Mouse (Mus musculus): ENCODE results near the gene Aldh3b3. TPM values are rescaled to one million over a fixed set of nuclear protein-coding genes. Genes with fewer than 3 reads are reported as not detected.

The Aldh3b3 gene
- polyA plus RNA-seq, 1 experiment from 2014 or later = 0.09 TPM

- Histone ChIP-seq H3K36me3 (ENCODE audit: control insufficient read depth, insufficient read depth, low read length) (no peaks in the 10 kb centered on the region), H3K4me1 (ENCODE audit: control insufficient read depth, insufficient read depth, low read length) (peaks cover 5% of the 10 kb centered on the region; the same call in 1 of the 2 replicates), H3K4me2 (replicated peaks; ENCODE audit: low read depth, low read length) (no peak overlapping the region), H3K4me3 (ENCODE audit: low read depth, low read length) (no peak overlapping the region), H3K27ac (ENCODE audit: low read length) (no peak overlapping the region), H3K27me3 (ENCODE audit: control insufficient read depth, insufficient read depth, low read length) (no peaks in the 10 kb centered on the region), H3K9me3 (ENCODE audit: control insufficient read depth, low read depth, low read length) (no peaks in the 10 kb centered on the region), H3K9ac (replicated peaks; ENCODE audit: low read depth, low read length) (no peak overlapping the region)
- ATAC-seq (ENCODE audit: insufficient number of reproducible peaks, insufficient read depth, low FRiP score, low read depth) = peak; percentile 90
- WGBS = 29% methylated on average over 18 of the region's 18 CpGs
These were observed 60.5 kb downstream of the Aldh3b3 start for GRCm38 (mm10) chr19:4018743-4019583.

Other genes starting within 250 kb of the Aldh3b3 start
- 40.3 and 41.5 TPM in 2 replicates for gene Kmt5b, start 191.2 kb upstream of the Aldh3b3 start, polyA plus RNA-seq (2014; fragmentation: Nextera tagmentation; extraction: Ambion mirVana)
- 59.8 and 60.8 TPM in 2 replicates for gene Chka, start 106.9 kb upstream of the Aldh3b3 start, polyA plus RNA-seq (2014; fragmentation: Nextera tagmentation; extraction: Ambion mirVana)
- 28.4 and 30.9 TPM in 2 replicates for gene Tcirg1, start 51.5 kb upstream of the Aldh3b3 start, polyA plus RNA-seq (2014; fragmentation: Nextera tagmentation; extraction: Ambion mirVana)
- gene Ndufs8, start 45.9 kb upstream of the Aldh3b3 start, polyA plus RNA-seq (2014; fragmentation: Nextera tagmentation; extraction: Ambion mirVana) = 320 and 361 TPM in 2 replicates
- gene Aldh3b1, start 28.8 kb upstream of the Aldh3b3 start, polyA plus RNA-seq (2014; fragmentation: Nextera tagmentation; extraction: Ambion mirVana) = 1.2 and 2.4 TPM in 2 replicates
- gene Unc93b1, start 23.5 kb upstream of the Aldh3b3 start, polyA plus RNA-seq (2014; fragmentation: Nextera tagmentation; extraction: Ambion mirVana) = 13.1 and 15.4 TPM in 2 replicates
- gene Aldh3b2, start 13.7 kb downstream of the Aldh3b3 start, polyA plus RNA-seq (2014; fragmentation: Nextera tagmentation; extraction: Ambion mirVana) = 11.7 and 14.4 TPM in 2 replicates
- 7.8 and 8.8 TPM in 2 replicates for gene Acy3, start 27.9 kb downstream of the Aldh3b3 start, polyA plus RNA-seq (2014; fragmentation: Nextera tagmentation; extraction: Ambion mirVana)
- gene Tbx10, start 34.1 kb downstream of the Aldh3b3 start, polyA plus RNA-seq (2014; fragmentation: Nextera tagmentation; extraction: Ambion mirVana) = not detected in 2 replicates
- 30.9 and 42.2 TPM in 2 replicates for gene Nudt8, start 41.9 kb downstream of the Aldh3b3 start, polyA plus RNA-seq (2014; fragmentation: Nextera tagmentation; extraction: Ambion mirVana)
- gene Gm49405, start 42.0 kb downstream of the Aldh3b3 start, polyA plus RNA-seq (2014; fragmentation: Nextera tagmentation; extraction: Ambion mirVana) = 3.3 TPM in 2 replicates
- 4.5 TPM in 2 replicates for gene Doc2g, start 44.7 kb downstream of the Aldh3b3 start, polyA plus RNA-seq (2014; fragmentation: Nextera tagmentation; extraction: Ambion mirVana)
- 195 and 205 TPM in 2 replicates for gene Ndufv1, start 54.2 kb downstream of the Aldh3b3 start, polyA plus RNA-seq (2014; fragmentation: Nextera tagmentation; extraction: Ambion mirVana)
- gene Gstp1, start 79.3 kb downstream of the Aldh3b3 start, polyA plus RNA-seq (2014; fragmentation: Nextera tagmentation; extraction: Ambion mirVana) = 635 and 672 TPM in 2 replicates
- gene Gstp2, start 87.4 kb downstream of the Aldh3b3 start, polyA plus RNA-seq (2014; fragmentation: Nextera tagmentation; extraction: Ambion mirVana) = 10.4 and 18.0 TPM in 2 replicates
- not detected in 2 replicates for gene Gstp3, start 100.9 kb downstream of the Aldh3b3 start, polyA plus RNA-seq (2014; fragmentation: Nextera tagmentation; extraction: Ambion mirVana)
- gene Cabp2, start 122.9 kb downstream of the Aldh3b3 start, polyA plus RNA-seq (2014; fragmentation: Nextera tagmentation; extraction: Ambion mirVana) = not detected in 2 replicates
- 74.1 and 91.0 TPM in 2 replicates for gene Cdk2ap2, start 138.5 kb downstream of the Aldh3b3 start, polyA plus RNA-seq (2014; fragmentation: Nextera tagmentation; extraction: Ambion mirVana)
- gene Pitpnm1, start 141.4 kb downstream of the Aldh3b3 start, polyA plus RNA-seq (2014; fragmentation: Nextera tagmentation; extraction: Ambion mirVana) = 9.2 and 10.8 TPM in 2 replicates
- 95.3 and 101 TPM in 2 replicates for gene Aip, start 167.2 kb downstream of the Aldh3b3 start, polyA plus RNA-seq (2014; fragmentation: Nextera tagmentation; extraction: Ambion mirVana)
- gene Gpr152, start 181.1 kb downstream of the Aldh3b3 start, polyA plus RNA-seq (2014; fragmentation: Nextera tagmentation; extraction: Ambion mirVana) = not detected in 2 replicates
- not detected in 2 replicates for gene Cabp4, start 185.4 kb downstream of the Aldh3b3 start, polyA plus RNA-seq (2014; fragmentation: Nextera tagmentation; extraction: Ambion mirVana)
- gene Coro1b, start 190.0 kb downstream of the Aldh3b3 start, polyA plus RNA-seq (2014; fragmentation: Nextera tagmentation; extraction: Ambion mirVana) = 149 and 152 TPM in 2 replicates
- 1.9 and 2.6 TPM in 2 replicates for gene Ptprcap, start 195.0 kb downstream of the Aldh3b3 start, polyA plus RNA-seq (2014; fragmentation: Nextera tagmentation; extraction: Ambion mirVana)
- gene Rps6kb2, start 204.7 kb downstream of the Aldh3b3 start, polyA plus RNA-seq (2014; fragmentation: Nextera tagmentation; extraction: Ambion mirVana) = 35.8 and 38.9 TPM in 2 replicates
- 0.90 and 1.3 TPM in 2 replicates for gene Carns1, start 216.8 kb downstream of the Aldh3b3 start, polyA plus RNA-seq (2014; fragmentation: Nextera tagmentation; extraction: Ambion mirVana)
- 1.5 and 2.5 TPM in 2 replicates for gene Tbc1d10c, start 232.6 kb downstream of the Aldh3b3 start, polyA plus RNA-seq (2014; fragmentation: Nextera tagmentation; extraction: Ambion mirVana)
- 759 and 780 TPM in 2 replicates for gene Ppp1ca, start 233.4 kb downstream of the Aldh3b3 start, polyA plus RNA-seq (2014; fragmentation: Nextera tagmentation; extraction: Ambion mirVana)
- 33.3 and 33.5 TPM in 2 replicates for gene Rad9a, start 243.0 kb downstream of the Aldh3b3 start, polyA plus RNA-seq (2014; fragmentation: Nextera tagmentation; extraction: Ambion mirVana)